7 mouse cellular contexts compared by ENCODE assay signal in genomic region chr9:44335331-44336092, GRCm38 (mm10). TPM values are rescaled to one million over a fixed set of nuclear protein-coding genes. Genes with fewer than 3 reads are reported as not detected.
A peak's percentile ranks its signal among the peaks of the same experiment; 100 is the strongest.
DNase-seq lines count a peak whose midpoint lies in the region; ATAC-seq and TF ChIP-seq lines count a peak whose summit lies in the region.

No protein-coding gene starts in this region.

- under 1% methylated on average over 50 of the region's 50 CpGs for WGBS in thymus, adult 2 months
- under 1% methylated on average over 49 of the region's 50 CpGs for WGBS in kidney, postnatal 0 days
- under 1% methylated on average over 50 of the region's 50 CpGs for WGBS in midbrain, embryonic 10.5 days

- H3K27me3 ChIP-seq in thymus, adult 2 months (ENCODE audit: control insufficient read depth, insufficient read depth, low read length), result no peaks in the 10 kb centered on the region
- H3K27me3 ChIP-seq in kidney, postnatal 0 days (ENCODE audit: insufficient read depth, low read length), result no peaks in the 10 kb centered on the region
- H3K27me3 ChIP-seq in midbrain, embryonic 10.5 days (ENCODE audit: low read depth, poor library complexity, severe bottlenecking), result no peaks in the 10 kb centered on the region

- no peak for DNase-seq in thymus, adult 2 months
- DNase-seq in thymus, postnatal 10 days (ENCODE audit: low spot score in 2 of 2), result no peak
- DNase-seq in c-Kit-positive CD71-positive TER-119-positive erythroid progenitor cells, embryonic 14.5 days (ENCODE audit: low spot score), result peak; percentile 75
- no peak for DNase-seq in kidney, postnatal 0 days (ENCODE audit: low spot score)
- peak; percentile 71 for DNase-seq in midbrain, embryonic 10.5 days (ENCODE audit: low spot score)
- DNase-seq in thymus, postnatal 14 days, result peak; percentile 34

- peak overlapping the region; percentile 28; the same call in 1 of the 2 replicates for H3K27ac ChIP-seq in thymus, adult 2 months (ENCODE audit: control insufficient read depth, insufficient read depth, low read length)
- H3K27ac ChIP-seq in kidney, postnatal 0 days, result peak overlapping the region; percentile 90
- peak overlapping the region; percentile 96 for H3K27ac ChIP-seq in midbrain, embryonic 10.5 days (replicated peaks)

- H3K9ac ChIP-seq in kidney, postnatal 0 days (ENCODE audit: low read depth, low read length), result peak overlapping the region; percentile 88

- H3K36me3 ChIP-seq in thymus, adult 2 months (ENCODE audit: control insufficient read depth, insufficient read depth, low read length), result peaks cover 10% of the 10 kb centered on the region
- peaks cover 24% of the 10 kb centered on the region; the same call in 1 of the 2 replicates for H3K36me3 ChIP-seq in kidney, postnatal 0 days (ENCODE audit: insufficient read depth, low read length)
- H3K36me3 ChIP-seq in midbrain, embryonic 10.5 days, result peaks cover 79% of the 10 kb centered on the region

- no peak for TF ChIP-seq CTCF in thymus, adult 2 months (IDR thresholded peaks at IDR 0.05; ENCODE audit: borderline replicate concordance, control insufficient read depth, extremely low read depth, insufficient read depth, low read length, poor library complexity)
- no peak for TF ChIP-seq CTCF in kidney, postnatal 0 days (IDR thresholded peaks at IDR 0.05; ENCODE audit: low read depth)

- H3K9me3 ChIP-seq in kidney, postnatal 0 days (replicated peaks; ENCODE audit: low read length), result no peaks in the 10 kb centered on the region
- H3K9me3 ChIP-seq in midbrain, embryonic 10.5 days (replicated peaks), result peaks cover 11% of the 10 kb centered on the region; the same call in 1 of the 2 replicates

- peak overlapping the region; percentile 90 for H3K4me2 ChIP-seq in kidney, postnatal 0 days (ENCODE audit: low read length)

- peak; percentile 1; the same call in 1 of the 2 replicates for ATAC-seq in granulocyte monocyte progenitor cell, adult 5-6 weeks (replicated peaks; ENCODE audit: poor library complexity, severe bottlenecking)
- ATAC-seq in kidney, postnatal 0 days (replicated peaks; ENCODE audit: low FRiP score, low read depth), result no peak

- peak overlapping the region; percentile 73 for H3K4me3 ChIP-seq in thymus, adult 2 months (ENCODE audit: control insufficient read depth, insufficient read depth, low read length)
- H3K4me3 ChIP-seq in kidney, postnatal 0 days (replicated peaks; ENCODE audit: low read depth, low read length), result peak overlapping the region; percentile 85
- H3K4me3 ChIP-seq in midbrain, embryonic 10.5 days, result peak overlapping the region; percentile 94

- no peak for TF ChIP-seq POLR2A in thymus, adult 2 months (IDR thresholded peaks at IDR 0.05; ENCODE audit: control insufficient read depth, extremely low read depth, insufficient read depth, low read length, poor library complexity)

- peaks cover 11% of the 10 kb centered on the region for H3K4me1 ChIP-seq in thymus, adult 2 months (replicated peaks; ENCODE audit: control insufficient read depth, insufficient read depth, low read length)
- H3K4me1 ChIP-seq in kidney, postnatal 0 days (replicated peaks; ENCODE audit: insufficient read depth, low read length), result peaks cover 6% of the 10 kb centered on the region; the same call in 1 of the 2 replicates
- H3K4me1 ChIP-seq in midbrain, embryonic 10.5 days, result peaks cover 19% of the 10 kb centered on the region

RNA-seq across cellular contexts. Expression of gene H2afx, which starts 1.0 kb away (rescaled TPM):
- polyA plus RNA-seq in thymus, adult 2 months (2012; rRNA removed), result 891 and 1,033 TPM in 2 replicates
- 76.3 and 96.9 TPM in 2 replicates for total RNA-seq in granulocyte monocyte progenitor cell, adult 5-6 weeks (2014; fragmentation: Nextera tagmentation)
- 298 and 423 TPM in 2 replicates for total RNA-seq in granulocyte monocyte progenitor cell, adult 5-6 weeks (2017)
- polyA plus RNA-seq in kidney, postnatal 0 days (2015; fragmentation: Nextera tagmentation; extraction: Ambion mirVana), result 186 and 205 TPM in 2 replicates
- polyA plus RNA-seq in midbrain, embryonic 10.5 days (2016; fragmentation: Nextera tagmentation; extraction: Ambion mirVana), result 531 and 532 TPM in 2 replicates

RNA-seq across cellular contexts. Expression of gene Hmbs, which starts 8.5 kb away (rescaled TPM):
- polyA plus RNA-seq in thymus, adult 2 months (2012; rRNA removed), result 40.7 and 42.2 TPM in 2 replicates
- 64.3 and 92.6 TPM in 2 replicates for total RNA-seq in granulocyte monocyte progenitor cell, adult 5-6 weeks (2014; fragmentation: Nextera tagmentation)
- total RNA-seq in granulocyte monocyte progenitor cell, adult 5-6 weeks (2017), result 32.2 and 47.4 TPM in 2 replicates
- polyA plus RNA-seq in kidney, postnatal 0 days (2015; fragmentation: Nextera tagmentation; extraction: Ambion mirVana), result 88.2 and 95.8 TPM in 2 replicates
- polyA plus RNA-seq in midbrain, embryonic 10.5 days (2016; fragmentation: Nextera tagmentation; extraction: Ambion mirVana), result 168 and 189 TPM in 2 replicates

RNA-seq across cellular contexts. Expression of gene Dpagt1, which starts 9.7 kb away (rescaled TPM):
- 47.9 and 49.5 TPM in 2 replicates for polyA plus RNA-seq in thymus, adult 2 months (2012; rRNA removed)
- total RNA-seq in granulocyte monocyte progenitor cell, adult 5-6 weeks (2014; fragmentation: Nextera tagmentation), result 41.0 and 48.8 TPM in 2 replicates
- 18.2 and 26.4 TPM in 2 replicates for total RNA-seq in granulocyte monocyte progenitor cell, adult 5-6 weeks (2017)
- 32.2 and 33.6 TPM in 2 replicates for polyA plus RNA-seq in kidney, postnatal 0 days (2015; fragmentation: Nextera tagmentation; extraction: Ambion mirVana)
- 45.6 and 47.5 TPM in 2 replicates for polyA plus RNA-seq in midbrain, embryonic 10.5 days (2016; fragmentation: Nextera tagmentation; extraction: Ambion mirVana)

RNA-seq across cellular contexts. Expression of gene C2cd2l, which starts 15.4 kb away (rescaled TPM):
- 94.1 and 110 TPM in 2 replicates for polyA plus RNA-seq in thymus, adult 2 months (2012; rRNA removed)
- total RNA-seq in granulocyte monocyte progenitor cell, adult 5-6 weeks (2014; fragmentation: Nextera tagmentation), result 8.3 and 17.5 TPM in 2 replicates
- 4.2 and 5.9 TPM in 2 replicates for total RNA-seq in granulocyte monocyte progenitor cell, adult 5-6 weeks (2017)
- 11.6 and 13.0 TPM in 2 replicates for polyA plus RNA-seq in kidney, postnatal 0 days (2015; fragmentation: Nextera tagmentation; extraction: Ambion mirVana)
- polyA plus RNA-seq in midbrain, embryonic 10.5 days (2016; fragmentation: Nextera tagmentation; extraction: Ambion mirVana), result 8.6 and 10.8 TPM in 2 replicates

RNA-seq across cellular contexts. Expression of gene Vps11, which starts 26.0 kb away (rescaled TPM):
- polyA plus RNA-seq in thymus, adult 2 months (2012; rRNA removed), result 37.9 and 40.8 TPM in 2 replicates
- total RNA-seq in granulocyte monocyte progenitor cell, adult 5-6 weeks (2014; fragmentation: Nextera tagmentation), result 25.8 and 27.1 TPM in 2 replicates
- total RNA-seq in granulocyte monocyte progenitor cell, adult 5-6 weeks (2017), result 21.1 and 21.5 TPM in 2 replicates
- polyA plus RNA-seq in kidney, postnatal 0 days (2015; fragmentation: Nextera tagmentation; extraction: Ambion mirVana), result 30.3 and 31.1 TPM in 2 replicates
- polyA plus RNA-seq in midbrain, embryonic 10.5 days (2016; fragmentation: Nextera tagmentation; extraction: Ambion mirVana), result 33.6 and 35.9 TPM in 2 replicates

Comparison
In these comparisons a context has a peak if more than half of its experiments do, and no peak if none do; other contexts are left out.
1. DNase-seq: peak in c-Kit-positive CD71-positive TER-119-positive erythroid progenitor cells, embryonic 14.5 days (single experiment), midbrain, embryonic 10.5 days (single experiment) and thymus, postnatal 14 days (single experiment); none in thymus, adult 2 months (single experiment), thymus, postnatal 10 days (0 of 2) and kidney, postnatal 0 days (single experiment).
2. H3K27ac ChIP-seq: peak in every context shown above with its lines; median percentile 96 in midbrain, embryonic 10.5 days; 90 in kidney, postnatal 0 days; 28 in thymus, adult 2 months.
3. Peak in every context shown above with its lines, with median percentiles within 50 percentile points of each other: H3K4me3 ChIP-seq.